Mouse (Mus musculus): ENCODE data around the gene Cdk6.

DNA sequence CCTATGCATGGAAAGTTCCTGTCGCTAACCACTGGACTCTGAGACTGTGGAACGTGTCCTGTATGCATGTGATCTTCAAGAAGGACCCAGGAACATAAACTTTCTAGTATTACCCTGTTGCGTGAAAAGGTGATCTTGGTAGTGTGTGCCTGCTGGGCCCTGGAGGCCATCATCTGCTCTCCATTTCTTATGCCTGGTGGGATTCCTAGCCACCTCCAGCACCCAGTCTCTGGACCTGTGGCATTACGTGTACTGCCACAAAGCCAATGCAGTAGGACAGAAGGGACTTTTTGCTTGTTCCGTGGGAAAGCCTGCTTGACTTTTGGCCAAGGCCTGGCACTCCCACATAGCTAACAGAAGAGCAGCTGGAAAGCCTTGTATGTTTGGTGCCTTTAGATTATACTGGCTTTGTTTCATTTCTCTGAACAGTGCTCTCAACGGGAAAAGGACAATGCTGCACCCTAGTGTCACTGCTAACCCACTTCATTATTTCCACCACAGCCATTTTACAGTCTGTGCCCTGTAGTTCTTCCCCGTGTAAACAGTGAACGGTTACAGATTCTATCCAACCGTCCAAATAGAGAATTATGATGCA lies 175.3 kb downstream of the Cdk6 start:
- peak; percentile 26; the same call in 1 of the 2 replicates for TF ChIP-seq ZC3H11A (IDR thresholded peaks at IDR 0.05; ENCODE audit: low read depth, low read length)
- TF ChIP-seq CTCF (IDR thresholded peaks at IDR 0.05 in 2 of 3, conservative IDR thresholded peaks at IDR 0.05 in 1 of 3; ENCODE audit: control insufficient read depth in 1 of 3, insufficient read depth in 1 of 3, low read depth in 2 of 3, low read length in 3 of 3, poor library complexity in 1 of 3, severe bottlenecking in 1 of 3) = peak in 2 of 3 experiments; percentile 14 to 50; a peak in 2 of 6 replicates
- no peak for TF ChIP-seq GATA1 (IDR thresholded peaks at IDR 0.05; ENCODE audit: low read depth, low read length)
- TF ChIP-seq EP300 (IDR thresholded peaks at IDR 0.05; ENCODE audit: low read depth in 1 of 2, low read length in 2 of 2) = no peak
- no peak; the same call in 1 of the 2 replicates for TF ChIP-seq CHD1 (IDR thresholded peaks at IDR 0.05; ENCODE audit: low read depth, low read length)
- TF ChIP-seq ZMIZ1 (IDR thresholded peaks at IDR 0.05; ENCODE audit: low read depth, low read length) = no peak; the same call in 1 of the 2 replicates
- TF ChIP-seq ZKSCAN1 (IDR thresholded peaks at IDR 0.05; ENCODE audit: low read depth, low read length) = no peak; the same call in 1 of the 2 replicates
